In the genomic region with DNA sequence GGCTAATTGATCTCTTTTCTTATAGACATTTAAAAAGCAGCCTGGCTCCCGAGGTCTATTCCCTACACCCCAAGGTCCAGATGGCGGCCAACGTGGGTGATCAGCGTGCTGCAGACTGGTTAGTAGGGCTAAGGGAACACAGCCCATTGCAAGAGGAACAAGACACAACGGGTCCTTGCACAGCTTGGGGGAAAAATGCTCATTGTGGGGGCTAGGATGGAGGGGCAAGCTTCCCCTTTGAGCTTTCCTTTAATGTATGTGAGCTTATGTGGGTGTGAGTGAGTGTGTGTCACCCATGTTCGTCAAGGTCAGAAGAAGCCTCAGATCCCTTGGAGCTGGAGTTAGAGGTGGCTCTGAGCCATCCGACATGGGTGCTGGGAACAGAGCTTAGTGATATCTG, we compare ENCODE assay signal across 11 mouse cellular contexts. TPM values are rescaled to one million over a fixed set of nuclear protein-coding genes. Genes with fewer than 3 reads are reported as not detected.
DNase-seq lines count a peak whose midpoint lies in the region; ATAC-seq and TF ChIP-seq lines count a peak whose summit lies in the region.
"Had no signal": no experiment of that assay in that cellular context is flagged by ENCODE, and none has a peak within 500 bp of the region (broad histone marks: within the 10 kb centered on the region; RNA-seq: fewer than 3 reads in every experiment).

No protein-coding gene starts in this region.

- DNase-seq in forebrain, postnatal 0 days: no peak
- DNase-seq in kidney, postnatal 10 days: no peak
- peak; percentile 4 for DNase-seq in embryonic facial prominence, embryonic 10.5 days (ENCODE audit: low spot score)
- DNase-seq in T-cell, adult 2 months (ENCODE audit: low spot score): no peak
- DNase-seq: kidney, adult 18-20 months; right cerebral cortex, adult 18-20 months had no signal

- no peaks in the 10 kb centered on the region for H3K27me3 ChIP-seq in forebrain, embryonic 12.5 days
- H3K27me3 ChIP-seq in forebrain, postnatal 0 days (ENCODE audit: insufficient read depth, low read length): no peaks in the 10 kb centered on the region
- H3K27me3 ChIP-seq in kidney, embryonic 15.5 days: no peaks in the 10 kb centered on the region
- no peaks in the 10 kb centered on the region for H3K27me3 ChIP-seq in embryonic facial prominence, embryonic 10.5 days (replicated peaks; ENCODE audit: low read depth, poor library complexity, severe bottlenecking)
- no peaks in the 10 kb centered on the region for H3K27me3 ChIP-seq in liver, embryonic 15.5 days

- H3K9ac ChIP-seq in forebrain, embryonic 12.5 days: peak overlapping the region; percentile 77; the same call in 1 of the 2 replicates
- H3K9ac ChIP-seq in forebrain, postnatal 0 days: no peak overlapping the region
- H3K9ac ChIP-seq in kidney, embryonic 15.5 days: peak overlapping the region; percentile 81
- H3K9ac ChIP-seq in liver, embryonic 15.5 days: 0 out of 2 replicates have a peak overlapping the region, but pooled peaks have one; percentile 84

- ATAC-seq in forebrain, embryonic 12.5 days (ENCODE audit: low FRiP score): no peak
- ATAC-seq in forebrain, postnatal 0 days: no peak
- ATAC-seq in kidney, embryonic 15.5 days (replicated peaks; ENCODE audit: low FRiP score): no peak
- ATAC-seq in liver, embryonic 15.5 days (ENCODE audit: insufficient read depth): no peak
- ATAC-seq in megakaryocyte progenitor cell, adult 5-6 weeks (replicated peaks; ENCODE audit: poor library complexity): no peak
- ATAC-seq: lung, postnatal 0 days had no signal

- no peaks in the 10 kb centered on the region for H3K9me3 ChIP-seq in forebrain, embryonic 12.5 days
- H3K9me3 ChIP-seq in forebrain, postnatal 0 days (ENCODE audit: low read length): no peaks in the 10 kb centered on the region
- H3K9me3 ChIP-seq in kidney, embryonic 15.5 days (replicated peaks): no peaks in the 10 kb centered on the region
- H3K9me3 ChIP-seq in embryonic facial prominence, embryonic 10.5 days: 0 out of 2 replicates have a peak, but pooled peaks cover 3% of the 10 kb centered on the region
- H3K9me3 ChIP-seq in liver, embryonic 15.5 days (replicated peaks): no peaks in the 10 kb centered on the region

- WGBS in forebrain, embryonic 12.5 days: 94% methylated on average over 7 of the region's 7 CpGs
- 92% methylated on average over 7 of the region's 7 CpGs for WGBS in forebrain, postnatal 0 days
- WGBS in kidney, embryonic 15.5 days: 93% methylated on average over 7 of the region's 7 CpGs
- 92% methylated on average over 7 of the region's 7 CpGs for WGBS in embryonic facial prominence, embryonic 10.5 days
- 91% methylated on average over 7 of the region's 7 CpGs for WGBS in liver, embryonic 15.5 days (ENCODE audit: insufficient replicate concordance)

- H3K4me2 ChIP-seq in forebrain, embryonic 12.5 days: peak overlapping the region; percentile 81
- no peak overlapping the region for H3K4me2 ChIP-seq in forebrain, postnatal 0 days (ENCODE audit: low read depth)
- no peak overlapping the region for H3K4me2 ChIP-seq in kidney, embryonic 15.5 days
- H3K4me2 ChIP-seq in liver, embryonic 15.5 days: peak overlapping the region; percentile 84; the same call in 1 of the 2 replicates

- peaks cover 17% of the 10 kb centered on the region for H3K4me1 ChIP-seq in forebrain, embryonic 12.5 days
- peaks cover 9% of the 10 kb centered on the region; the same call in 1 of the 2 replicates for H3K4me1 ChIP-seq in forebrain, postnatal 0 days (ENCODE audit: insufficient read depth)
- peaks cover 22% of the 10 kb centered on the region for H3K4me1 ChIP-seq in kidney, embryonic 15.5 days
- peaks cover 11% of the 10 kb centered on the region for H3K4me1 ChIP-seq in embryonic facial prominence, embryonic 10.5 days
- peaks cover 32% of the 10 kb centered on the region for H3K4me1 ChIP-seq in liver, embryonic 15.5 days (replicated peaks)

- no peak overlapping the region for H3K4me3 ChIP-seq in forebrain, embryonic 12.5 days (replicated peaks)
- no peak overlapping the region for H3K4me3 ChIP-seq in forebrain, postnatal 0 days (ENCODE audit: low read depth, low read length)
- peak overlapping the region; percentile 73 for H3K4me3 ChIP-seq in kidney, embryonic 15.5 days (replicated peaks)
- peak overlapping the region; percentile 86; the same call in 1 of the 2 replicates for H3K4me3 ChIP-seq in embryonic facial prominence, embryonic 10.5 days
- no peak overlapping the region for H3K4me3 ChIP-seq in liver, embryonic 15.5 days (replicated peaks)

- peaks cover 62% of the 10 kb centered on the region for H3K36me3 ChIP-seq in forebrain, embryonic 12.5 days (replicated peaks)
- H3K36me3 ChIP-seq in forebrain, postnatal 0 days (ENCODE audit: insufficient read depth): peaks cover 59% of the 10 kb centered on the region
- peaks cover 57% of the 10 kb centered on the region for H3K36me3 ChIP-seq in kidney, embryonic 15.5 days
- peaks cover 55% of the 10 kb centered on the region for H3K36me3 ChIP-seq in embryonic facial prominence, embryonic 10.5 days (replicated peaks)
- peaks cover 57% of the 10 kb centered on the region for H3K36me3 ChIP-seq in liver, embryonic 15.5 days (replicated peaks)

- TF ChIP-seq CTCF in forebrain, postnatal 0 days (IDR thresholded peaks at IDR 0.05; ENCODE audit: low read depth): no peak

- H3K27ac ChIP-seq in forebrain, embryonic 12.5 days: no peak overlapping the region
- no peak overlapping the region for H3K27ac ChIP-seq in forebrain, postnatal 0 days (ENCODE audit: low read depth, low read length)
- no peak overlapping the region for H3K27ac ChIP-seq in kidney, embryonic 15.5 days
- H3K27ac ChIP-seq in embryonic facial prominence, embryonic 10.5 days (replicated peaks): no peak overlapping the region
- H3K27ac ChIP-seq in liver, embryonic 15.5 days (replicated peaks): no peak overlapping the region

RNA-seq across cellular contexts. Expression of a gene that starts 1.8 kb away (rescaled TPM):
- polyA plus RNA-seq in forebrain, embryonic 12.5 days (2016; fragmentation: Nextera tagmentation; extraction: Ambion mirVana): 104 and 115 TPM in 2 replicates
- 124 and 174 TPM in 2 replicates for total RNA-seq in forebrain, postnatal 0 days (2014; rRNA removed)
- 20.5 and 35.8 TPM in 2 replicates for polyA plus RNA-seq in forebrain, postnatal 0 days (2015; fragmentation: Nextera tagmentation; extraction: Ambion mirVana)
- 57.4 and 69.3 TPM in 2 replicates for polyA plus RNA-seq in kidney, embryonic 15.5 days (2015; fragmentation: Nextera tagmentation; extraction: Ambion mirVana)
- 68.1 and 68.2 TPM in 2 replicates for polyA plus RNA-seq in embryonic facial prominence, embryonic 10.5 days (2016; fragmentation: Nextera tagmentation; extraction: Ambion mirVana)
- 20.1 and 25.2 TPM in 2 replicates for polyA plus RNA-seq in liver, embryonic 15.5 days (2015; fragmentation: Nextera tagmentation; extraction: Ambion mirVana)
- 23.2 and 36.4 TPM in 2 replicates for total RNA-seq in megakaryocyte progenitor cell, adult 5-6 weeks (2015)
- total RNA-seq in megakaryocyte progenitor cell, adult 5-6 weeks (2017): 19.5 and 24.1 TPM in 2 replicates

RNA-seq across cellular contexts. Expression of a gene that starts 11.5 kb away (rescaled TPM):
- polyA plus RNA-seq in forebrain, embryonic 12.5 days (2016; fragmentation: Nextera tagmentation; extraction: Ambion mirVana): 3.0 TPM in 2 replicates
- 5.1 and 5.5 TPM in 2 replicates for total RNA-seq in forebrain, postnatal 0 days (2014; rRNA removed)
- 4.4 and 4.8 TPM in 2 replicates for polyA plus RNA-seq in forebrain, postnatal 0 days (2015; fragmentation: Nextera tagmentation; extraction: Ambion mirVana)
- polyA plus RNA-seq in kidney, embryonic 15.5 days (2015; fragmentation: Nextera tagmentation; extraction: Ambion mirVana): 2.8 and 3.5 TPM in 2 replicates
- polyA plus RNA-seq in embryonic facial prominence, embryonic 10.5 days (2016; fragmentation: Nextera tagmentation; extraction: Ambion mirVana): 1.4 and 1.7 TPM in 2 replicates
- 0.98 TPM in 2 replicates for polyA plus RNA-seq in liver, embryonic 15.5 days (2015; fragmentation: Nextera tagmentation; extraction: Ambion mirVana)
- total RNA-seq in megakaryocyte progenitor cell, adult 5-6 weeks (2015): 0.72 and 1.5 TPM in 2 replicates
- total RNA-seq in megakaryocyte progenitor cell, adult 5-6 weeks (2017): 2.2 and 2.9 TPM in 2 replicates

RNA-seq across cellular contexts. Expression of a gene that starts 19.5 kb away (rescaled TPM):
- polyA plus RNA-seq in forebrain, embryonic 12.5 days (2016; fragmentation: Nextera tagmentation; extraction: Ambion mirVana): 131 and 143 TPM in 2 replicates
- 180 and 204 TPM in 2 replicates for total RNA-seq in forebrain, postnatal 0 days (2014; rRNA removed)
- polyA plus RNA-seq in forebrain, postnatal 0 days (2015; fragmentation: Nextera tagmentation; extraction: Ambion mirVana): 90.0 and 160 TPM in 2 replicates
- 2.1 and 3.0 TPM in 2 replicates for polyA plus RNA-seq in kidney, embryonic 15.5 days (2015; fragmentation: Nextera tagmentation; extraction: Ambion mirVana)
- 10.5 and 10.9 TPM in 2 replicates for polyA plus RNA-seq in embryonic facial prominence, embryonic 10.5 days (2016; fragmentation: Nextera tagmentation; extraction: Ambion mirVana)
- 0.38 and 0.39 TPM in 2 replicates for polyA plus RNA-seq in liver, embryonic 15.5 days (2015; fragmentation: Nextera tagmentation; extraction: Ambion mirVana)
- 0.12 and 0.39 TPM in 2 replicates for total RNA-seq in megakaryocyte progenitor cell, adult 5-6 weeks (2015)
- total RNA-seq in megakaryocyte progenitor cell, adult 5-6 weeks (2017): 0.17 TPM in 1 of 2 replicates, not detected in the other

RNA-seq across cellular contexts. Expression of a gene that starts 26.0 kb away (rescaled TPM):
- 11.3 and 14.0 TPM in 2 replicates for polyA plus RNA-seq in forebrain, embryonic 12.5 days (2016; fragmentation: Nextera tagmentation; extraction: Ambion mirVana)
- total RNA-seq in forebrain, postnatal 0 days (2014; rRNA removed): 3.5 and 4.0 TPM in 2 replicates
- polyA plus RNA-seq in forebrain, postnatal 0 days (2015; fragmentation: Nextera tagmentation; extraction: Ambion mirVana): 6.7 and 6.9 TPM in 2 replicates
- polyA plus RNA-seq in kidney, embryonic 15.5 days (2015; fragmentation: Nextera tagmentation; extraction: Ambion mirVana): 34.7 and 35.7 TPM in 2 replicates
- 32.7 and 34.9 TPM in 2 replicates for polyA plus RNA-seq in embryonic facial prominence, embryonic 10.5 days (2016; fragmentation: Nextera tagmentation; extraction: Ambion mirVana)
- 6.1 and 6.3 TPM in 2 replicates for polyA plus RNA-seq in liver, embryonic 15.5 days (2015; fragmentation: Nextera tagmentation; extraction: Ambion mirVana)
- not detected in 2 replicates for total RNA-seq in megakaryocyte progenitor cell, adult 5-6 weeks (2015)
- not detected in 2 replicates for total RNA-seq in megakaryocyte progenitor cell, adult 5-6 weeks (2017)

Comparison
In these comparisons a context has a peak if more than half of its experiments do, and no peak if none do; other contexts are left out.
1. H3K4me2 ChIP-seq: peak in forebrain, embryonic 12.5 days (single experiment) and liver, embryonic 15.5 days (single experiment); none in forebrain, postnatal 0 days (single experiment) and kidney, embryonic 15.5 days (single experiment).
2. H3K4me3 ChIP-seq: peak in kidney, embryonic 15.5 days (single experiment) and embryonic facial prominence, embryonic 10.5 days (single experiment); none in forebrain, embryonic 12.5 days (single experiment), forebrain, postnatal 0 days (single experiment) and liver, embryonic 15.5 days (single experiment).